Mouse (Mus musculus): Measurements from ENCODE around the gene Rsph6a.
A peak's percentile ranks its signal among the peaks of the same experiment; 100 is the strongest.
"Not testable (repeated sequence)": the region's sequence is repeated elsewhere in the genome, so short reads cannot be mapped to it uniquely, and the experiment has no call there.

The Rsph6a gene

DNA sequence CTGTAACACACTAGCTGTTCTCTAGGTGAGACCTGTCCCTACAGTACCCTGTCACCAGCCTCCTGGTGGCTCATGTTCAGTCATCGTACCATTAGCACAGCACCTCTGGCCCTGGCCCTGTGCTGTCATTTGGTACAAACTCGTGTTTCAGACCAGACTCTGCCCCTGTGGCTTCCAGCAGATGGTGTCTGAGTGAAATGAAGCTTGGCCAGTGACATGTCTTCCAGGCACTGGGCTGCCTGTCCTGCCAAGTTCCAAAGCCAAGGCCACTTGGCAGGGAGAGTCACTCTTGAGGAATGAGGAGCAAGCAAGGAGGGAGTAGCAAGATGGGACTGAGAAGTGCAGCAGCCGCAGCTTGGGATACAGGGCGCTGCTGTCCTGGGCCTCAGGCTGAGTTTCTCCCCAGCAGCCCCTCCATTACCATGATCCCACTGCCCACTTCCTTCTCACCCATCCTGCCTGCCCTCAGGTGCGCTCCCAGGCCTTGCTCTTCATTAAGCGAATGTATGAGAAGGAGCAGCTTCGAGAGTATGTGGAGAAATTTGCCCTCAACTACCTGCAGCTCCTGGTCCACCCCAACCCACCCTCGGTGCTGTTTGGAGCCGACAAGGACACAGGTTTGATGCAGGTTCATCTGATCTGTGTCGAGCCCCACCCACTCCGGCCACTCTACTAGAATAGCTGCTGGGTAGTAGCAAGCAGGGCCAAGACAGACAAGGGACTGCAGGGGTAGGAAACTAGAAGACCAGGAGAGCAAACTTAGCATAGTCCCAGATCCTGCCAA lies 8.0 kb upstream of the Rsph6a start:
- no peak for DNase-seq (ENCODE audit: low read depth, low spot score)

DNA sequence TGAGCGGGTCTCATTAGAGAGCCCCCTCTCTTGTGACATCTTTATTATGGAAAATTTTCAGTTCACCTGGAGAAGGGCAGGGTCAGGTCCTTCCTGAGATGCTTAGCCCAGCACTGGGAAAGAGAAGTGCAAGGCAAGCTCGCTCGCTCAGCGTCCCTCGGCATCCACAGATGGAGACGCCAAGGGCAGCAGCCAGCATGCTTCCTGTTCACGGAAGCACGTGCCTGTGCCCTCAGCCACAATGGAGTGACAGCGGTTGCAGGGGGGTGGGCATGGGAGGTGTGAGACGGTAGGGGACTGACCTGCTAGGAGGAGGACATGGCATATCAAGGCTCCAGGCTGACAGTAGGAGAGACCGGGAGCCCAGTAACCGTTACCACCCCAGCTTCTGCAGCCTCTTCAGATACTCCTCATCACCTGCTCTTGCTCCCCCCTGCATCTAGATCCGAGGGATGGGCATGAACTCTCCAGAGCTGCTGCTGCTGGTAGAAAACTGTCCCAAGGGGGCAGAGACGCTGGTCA lies 6.4 kb upstream of the Rsph6a start:
- no peak for DNase-seq (ENCODE audit: low read depth, low spot score)

DNA sequence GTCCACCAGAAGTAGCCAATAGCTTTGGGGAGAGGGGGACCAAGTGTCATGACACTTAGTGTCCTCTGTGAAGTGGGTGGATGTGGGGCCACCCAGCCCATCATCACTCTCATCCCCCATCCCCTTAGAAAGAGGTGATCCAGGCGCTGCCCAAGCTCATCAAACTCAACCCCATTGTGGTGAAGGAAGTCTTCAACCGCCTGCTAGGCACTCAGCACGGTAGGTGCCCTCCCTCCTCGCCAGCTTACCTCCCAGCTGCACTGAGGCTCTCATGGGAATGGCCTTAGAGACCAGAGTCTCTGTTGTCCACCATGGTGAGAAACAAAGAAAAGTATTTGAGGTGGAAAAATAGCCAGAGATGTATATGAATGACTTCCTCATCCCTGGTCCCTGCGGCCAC lies 5.2 kb upstream of the Rsph6a start:
- DNase-seq (ENCODE audit: low read depth, low spot score), result no peak

DNA sequence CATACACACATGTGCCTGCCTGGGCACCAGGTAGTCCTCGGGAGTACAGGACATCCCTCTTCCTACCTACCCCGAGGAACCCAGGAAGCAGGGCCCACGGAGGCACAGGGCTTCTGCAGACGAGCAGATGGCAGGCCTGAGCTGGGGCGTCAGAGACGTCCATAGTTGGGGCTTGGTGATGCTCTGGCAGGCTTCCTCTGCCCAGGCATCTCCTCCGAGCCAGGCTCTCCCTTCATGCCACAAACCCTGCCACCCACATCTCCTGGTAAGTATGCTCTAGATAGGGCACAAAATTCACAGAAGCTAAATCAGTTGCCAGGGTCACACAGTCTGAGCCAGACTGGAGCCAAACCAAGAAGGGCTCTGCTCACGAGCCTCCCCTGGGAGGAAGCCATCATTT lies 4.3 kb upstream of the Rsph6a start:
- no peak for DNase-seq (ENCODE audit: low read depth, low spot score)

DNA sequence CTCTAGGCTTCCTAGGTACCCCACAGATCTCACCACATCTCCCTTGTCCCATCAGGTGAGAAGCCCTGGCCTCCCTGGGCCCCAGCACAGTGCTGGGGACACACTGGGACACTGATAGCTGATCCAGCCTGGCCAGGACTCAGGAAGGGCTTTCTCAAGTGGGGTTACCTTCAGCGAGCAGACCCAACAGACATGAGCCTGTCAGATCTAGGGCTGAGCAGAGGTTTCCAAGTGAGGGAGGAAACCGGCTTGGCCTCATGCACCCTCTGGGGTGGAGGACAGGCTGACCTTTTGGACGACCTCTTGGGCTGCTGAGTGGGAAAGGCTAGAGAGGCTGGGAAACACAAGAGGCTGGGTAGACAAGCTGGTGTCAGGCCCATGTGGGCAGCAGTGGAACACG lies 3.3 kb upstream of the Rsph6a start:
- no peak for DNase-seq (ENCODE audit: low read depth, low spot score)

DNA sequence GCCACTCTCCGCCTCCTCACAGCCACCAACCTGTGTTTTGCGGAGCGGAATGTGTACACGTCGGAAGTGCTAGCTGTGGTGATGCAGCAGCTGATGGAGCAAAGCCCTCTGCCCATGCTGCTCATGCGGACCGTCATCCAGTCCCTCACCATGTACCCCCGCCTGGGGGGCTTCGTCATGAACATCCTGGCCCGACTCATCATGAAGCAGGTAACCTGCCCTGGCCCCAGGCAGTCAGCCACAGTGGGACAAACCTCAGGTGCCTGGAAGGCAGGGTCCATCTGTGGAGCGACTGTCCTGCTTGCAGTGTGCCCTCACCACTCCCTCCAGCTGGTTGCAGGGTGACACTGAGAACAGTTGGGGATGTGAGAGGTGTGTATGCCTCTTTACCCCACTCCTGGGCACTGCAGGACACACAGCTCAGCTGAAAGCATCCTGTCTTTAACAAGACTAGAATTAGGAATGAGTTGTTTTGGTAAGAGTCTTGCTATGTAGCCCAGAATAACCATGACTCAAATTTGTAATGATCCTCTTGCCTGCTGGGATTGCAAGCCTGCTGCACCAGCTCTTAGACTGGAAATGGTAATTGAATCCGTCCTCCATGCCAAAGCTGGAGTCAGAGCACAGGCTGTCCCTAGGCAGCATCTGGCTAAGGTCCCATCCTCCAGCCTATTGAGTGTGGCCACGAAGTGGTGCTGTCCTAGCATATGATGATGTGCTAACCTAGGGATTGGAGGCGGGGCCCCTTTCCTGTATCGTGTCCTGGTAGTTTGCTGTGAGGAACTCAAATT lies 1.9 kb upstream of the Rsph6a start:
- DNase-seq (ENCODE audit: low read depth, low spot score), result no peak

DNA sequence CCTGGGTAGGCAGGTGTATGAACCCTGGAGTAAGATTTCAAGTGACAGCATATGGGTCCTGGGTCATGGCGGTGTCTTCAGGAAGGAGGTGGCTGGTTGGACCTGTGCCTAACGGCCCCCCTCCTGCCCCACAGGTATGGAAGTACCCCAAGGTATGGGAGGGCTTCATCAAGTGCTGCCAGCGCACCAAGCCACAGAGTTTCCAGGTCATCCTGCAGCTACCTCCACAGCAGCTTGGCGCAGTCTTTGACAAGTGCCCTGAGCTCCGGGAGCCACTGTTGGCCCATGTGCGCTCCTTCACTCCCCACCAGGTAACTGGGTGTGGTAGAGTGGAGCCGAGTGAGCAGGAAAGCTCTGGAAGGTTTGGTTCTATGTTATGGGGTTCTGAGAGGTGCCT lies 1.4 kb upstream of the Rsph6a start:
- DNase-seq (ENCODE audit: low read depth, low spot score), result no peak

DNA sequence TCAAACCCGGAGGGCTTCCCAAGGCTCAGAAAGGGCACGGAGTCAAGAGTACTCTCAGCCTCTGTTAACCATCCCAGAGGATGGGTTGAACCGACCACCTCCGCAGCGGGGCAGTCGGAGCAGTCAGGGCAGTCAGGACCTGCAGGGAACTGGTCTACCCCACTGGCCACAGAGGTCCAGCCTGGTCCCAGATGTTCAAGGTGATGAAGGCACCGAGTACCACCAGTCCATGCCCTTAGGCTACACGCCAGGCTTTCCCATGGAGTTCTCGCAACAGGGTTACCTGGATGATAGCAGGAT lies 237 bp downstream of the Rsph6a start:
- DNase-seq (ENCODE audit: low read depth, low spot score), result no peak

DNA sequence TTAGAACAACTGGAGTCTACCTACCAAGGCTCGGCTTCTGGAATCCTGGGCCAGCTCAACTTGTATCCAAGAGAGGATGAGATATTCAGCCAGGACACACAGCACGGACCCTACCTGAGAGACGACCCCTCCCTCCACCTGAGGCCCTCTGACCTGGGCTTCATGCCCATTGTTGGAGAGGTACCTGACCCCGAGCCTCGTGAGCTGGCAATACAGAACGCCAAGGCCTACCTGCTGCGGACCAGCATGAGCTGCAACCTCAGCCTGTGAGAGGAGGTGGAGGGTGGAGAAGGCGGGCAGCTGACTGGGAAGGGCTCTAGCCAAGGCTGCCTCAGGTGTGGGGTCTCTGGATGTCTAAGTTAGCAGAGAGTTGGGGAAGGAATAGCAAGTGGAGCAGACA lies 618 bp downstream of the Rsph6a start:
- no peak for DNase-seq (ENCODE audit: low read depth, low spot score)

DNA sequence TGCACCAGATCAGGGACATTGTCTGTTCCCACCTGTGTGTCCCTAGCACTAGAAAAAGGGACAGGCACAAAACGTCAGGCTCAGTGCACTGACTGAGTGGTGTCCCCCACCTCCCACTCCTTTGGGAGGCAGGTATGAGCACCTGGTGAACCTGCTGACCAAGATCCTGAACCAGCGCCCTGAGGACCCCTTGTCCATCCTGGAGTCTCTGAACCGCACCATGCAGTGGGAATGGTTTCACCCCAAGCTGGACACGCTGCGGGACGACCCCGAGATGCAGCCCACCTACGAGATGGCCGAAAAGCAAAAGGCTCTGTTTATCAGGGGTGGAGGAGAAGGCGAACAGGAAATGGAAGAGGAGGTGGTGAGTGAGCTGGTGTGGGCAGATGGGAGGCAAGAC lies 2.9 kb downstream of the Rsph6a start:
- no peak for DNase-seq (ENCODE audit: low read depth, low spot score)

DNA sequence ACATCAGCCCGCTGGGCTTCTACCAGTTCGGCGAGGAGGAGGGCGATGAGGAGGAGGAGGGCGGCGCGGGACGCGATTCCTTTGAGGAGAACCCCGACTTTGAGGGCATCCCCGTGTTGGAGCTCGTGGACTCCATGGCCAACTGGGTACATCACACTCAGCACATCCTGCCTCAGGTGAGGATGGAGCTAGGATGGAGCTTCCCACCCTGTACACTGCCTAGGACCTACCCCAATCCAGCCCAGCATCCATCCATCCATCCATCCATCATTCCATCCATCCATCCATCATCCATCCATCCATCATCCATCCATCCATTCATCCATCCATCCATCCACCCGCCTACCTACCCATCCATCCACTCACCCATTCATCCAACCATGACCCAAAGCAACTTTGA lies 11.4 kb downstream of the Rsph6a start:
- no peak for DNase-seq (ENCODE audit: low read depth, low spot score)

DNA sequence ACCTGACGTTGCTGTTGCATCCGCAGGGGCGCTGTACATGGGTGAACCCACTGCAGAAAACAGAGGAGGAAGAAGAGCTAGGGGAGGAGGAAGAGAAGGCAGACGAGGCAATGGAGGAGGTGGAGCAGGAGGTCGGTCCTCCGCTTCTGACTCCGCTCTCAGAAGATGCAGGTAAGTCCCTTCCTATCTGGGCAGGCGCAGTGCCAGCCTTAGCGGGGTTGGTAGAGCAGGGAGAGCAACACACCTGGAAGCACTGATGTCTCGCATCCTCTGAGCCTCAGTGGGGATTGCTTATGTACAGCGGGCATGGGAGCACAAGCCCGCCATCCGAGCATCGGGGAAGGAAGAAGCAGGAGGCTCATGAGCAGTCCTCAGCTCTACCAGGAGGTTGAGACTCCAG lies 12.6 kb downstream of the Rsph6a start:
- no peak for DNase-seq (ENCODE audit: low read depth, low spot score)

DNA sequence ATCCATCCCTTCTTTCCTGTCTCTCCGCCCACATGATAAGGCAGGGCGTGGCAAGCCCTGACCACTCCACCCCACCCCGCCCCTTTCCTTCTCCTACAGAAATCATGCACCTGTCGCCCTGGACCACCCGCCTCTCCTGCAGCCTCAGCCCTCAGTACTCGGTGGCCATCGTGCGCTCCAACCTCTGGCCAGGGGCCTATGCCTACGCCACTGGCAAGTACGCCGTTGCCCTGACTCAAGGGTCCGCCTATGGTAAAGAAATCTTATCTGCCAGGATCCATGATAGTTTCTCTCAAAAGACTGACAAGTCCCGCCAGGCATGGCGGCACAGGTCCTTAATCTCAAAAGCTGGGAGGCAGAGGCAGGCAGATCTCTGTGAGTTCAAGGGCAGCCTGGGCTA lies 13.4 kb downstream of the Rsph6a start:
- no peak for DNase-seq (ENCODE audit: low read depth, low spot score)

DNA sequence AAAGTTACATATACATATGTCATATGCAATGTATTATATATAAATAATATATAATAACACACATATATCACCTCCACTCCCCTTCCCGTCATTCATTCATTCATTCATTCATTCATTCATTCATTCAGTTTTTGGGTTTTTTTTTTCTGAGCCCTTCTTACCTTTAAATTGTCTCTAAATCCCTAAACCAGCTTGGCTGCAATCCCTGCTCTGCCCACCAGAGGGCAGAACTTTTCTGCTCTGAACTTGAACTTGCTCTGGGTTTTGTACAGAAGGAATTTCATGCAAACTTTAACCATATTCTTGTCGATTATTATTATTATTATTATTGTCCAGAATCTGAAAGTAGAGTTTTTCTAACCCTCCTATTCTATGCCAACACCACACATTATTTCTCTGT lies 14.2 kb downstream of the Rsph6a start:
- peak; percentile 83 for DNase-seq (ENCODE audit: low read depth, low spot score)

DNA sequence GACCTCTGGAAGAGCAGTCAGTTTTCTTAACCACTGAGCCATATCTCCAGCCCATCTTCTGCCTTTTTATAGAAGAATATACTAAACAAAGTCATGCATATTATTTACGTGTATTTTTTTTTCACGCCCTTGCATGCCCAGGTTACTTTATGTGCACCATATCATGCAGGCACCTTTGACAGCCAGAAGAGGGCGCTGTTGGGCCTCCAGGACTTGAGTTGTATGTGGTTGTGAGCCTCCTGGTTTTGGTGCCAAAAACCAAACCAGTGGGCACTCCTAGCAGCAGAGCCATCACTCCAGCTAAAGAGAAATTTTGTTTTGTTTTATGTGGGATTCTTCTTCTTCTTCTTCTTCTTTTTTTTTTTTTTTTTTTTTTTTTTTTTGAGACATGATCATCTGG lies 15.0 kb downstream of the Rsph6a start:
- DNase-seq (ENCODE audit: low read depth, low spot score), result peak; percentile 66

DNA sequence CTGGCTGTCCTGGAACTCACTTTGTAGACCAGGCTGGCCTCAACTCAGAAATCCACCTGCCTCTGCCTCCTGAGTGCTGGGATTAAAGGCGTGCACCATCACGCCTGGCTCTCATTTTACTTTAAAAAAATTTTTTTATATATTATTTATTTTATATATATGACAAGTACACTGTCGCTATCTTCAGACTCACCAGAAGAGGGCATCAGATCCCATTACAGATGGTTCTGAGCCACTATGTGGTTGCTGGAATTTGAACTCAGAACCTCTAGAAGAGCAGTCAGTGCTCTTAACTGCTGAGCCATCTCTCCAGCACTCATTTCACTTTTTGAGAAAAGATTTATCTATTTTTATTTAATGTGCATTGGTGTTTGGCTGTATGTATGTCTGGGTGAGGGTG lies 16.5 kb downstream of the Rsph6a start:
- not testable (repeated sequence) for DNase-seq (ENCODE audit: low read depth, low spot score)

DNA sequence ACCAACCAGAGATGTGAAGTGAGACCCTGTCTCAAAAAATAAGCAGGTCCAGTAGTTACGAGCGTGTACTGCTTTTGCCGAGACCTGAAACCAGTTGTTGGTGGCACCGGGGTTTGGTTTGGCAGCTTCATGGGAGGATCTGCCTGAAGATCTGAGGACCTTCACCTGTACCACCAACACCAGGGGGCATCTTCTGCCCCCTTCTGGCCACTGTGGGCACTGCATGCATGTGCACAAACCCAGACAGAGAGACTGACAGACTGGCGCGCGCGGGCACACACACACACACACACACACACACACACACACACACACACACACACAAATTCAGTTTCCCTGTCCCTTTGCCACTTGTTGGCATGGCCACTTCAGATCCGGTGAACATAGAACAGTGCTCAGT lies 19.0 kb downstream of the Rsph6a start:
- DNase-seq (ENCODE audit: low read depth, low spot score), result peak; percentile 85

DNA sequence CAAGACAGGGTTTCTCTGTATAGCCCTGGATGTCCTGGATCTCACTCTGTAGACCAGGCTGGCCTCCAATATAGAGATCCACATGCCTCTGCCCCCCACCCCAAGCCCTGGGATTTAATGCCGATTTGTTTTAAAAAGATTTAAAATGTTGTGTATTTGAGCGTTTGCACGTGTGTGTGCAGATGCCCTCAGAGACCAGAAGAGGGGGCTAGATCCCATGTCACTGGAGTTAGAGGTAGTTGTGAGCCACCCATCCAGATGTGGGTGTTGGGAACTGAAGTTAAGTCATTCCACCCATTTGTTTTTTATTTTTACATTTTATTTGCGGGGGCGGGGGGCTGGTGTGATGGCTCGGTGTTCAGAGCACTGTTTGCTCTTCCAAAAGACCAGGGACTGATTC lies 20.0 kb downstream of the Rsph6a start:
- DNase-seq (ENCODE audit: low read depth, low spot score), result peak; percentile 67

DNA sequence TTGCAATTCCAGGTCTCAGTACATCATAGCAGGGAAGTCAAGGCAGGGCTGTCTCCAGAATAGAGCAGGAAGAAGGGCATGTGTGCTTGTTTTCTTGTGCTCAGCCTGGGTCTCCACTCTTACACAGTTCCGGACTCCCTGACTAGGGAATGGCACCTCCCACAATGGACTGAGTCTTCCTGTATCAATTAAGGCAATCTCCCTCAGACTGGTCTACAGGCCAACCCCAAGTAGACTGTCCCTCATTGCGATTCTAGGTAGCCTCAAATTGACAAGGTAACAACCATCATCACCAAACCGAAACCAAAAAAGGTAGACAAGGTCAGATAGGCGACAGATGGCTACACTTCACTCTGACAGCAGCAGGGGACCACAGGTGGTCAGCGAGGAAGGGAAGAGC lies 20.7 kb downstream of the Rsph6a start:
- DNase-seq (ENCODE audit: low read depth, low spot score), result no peak

DNA sequence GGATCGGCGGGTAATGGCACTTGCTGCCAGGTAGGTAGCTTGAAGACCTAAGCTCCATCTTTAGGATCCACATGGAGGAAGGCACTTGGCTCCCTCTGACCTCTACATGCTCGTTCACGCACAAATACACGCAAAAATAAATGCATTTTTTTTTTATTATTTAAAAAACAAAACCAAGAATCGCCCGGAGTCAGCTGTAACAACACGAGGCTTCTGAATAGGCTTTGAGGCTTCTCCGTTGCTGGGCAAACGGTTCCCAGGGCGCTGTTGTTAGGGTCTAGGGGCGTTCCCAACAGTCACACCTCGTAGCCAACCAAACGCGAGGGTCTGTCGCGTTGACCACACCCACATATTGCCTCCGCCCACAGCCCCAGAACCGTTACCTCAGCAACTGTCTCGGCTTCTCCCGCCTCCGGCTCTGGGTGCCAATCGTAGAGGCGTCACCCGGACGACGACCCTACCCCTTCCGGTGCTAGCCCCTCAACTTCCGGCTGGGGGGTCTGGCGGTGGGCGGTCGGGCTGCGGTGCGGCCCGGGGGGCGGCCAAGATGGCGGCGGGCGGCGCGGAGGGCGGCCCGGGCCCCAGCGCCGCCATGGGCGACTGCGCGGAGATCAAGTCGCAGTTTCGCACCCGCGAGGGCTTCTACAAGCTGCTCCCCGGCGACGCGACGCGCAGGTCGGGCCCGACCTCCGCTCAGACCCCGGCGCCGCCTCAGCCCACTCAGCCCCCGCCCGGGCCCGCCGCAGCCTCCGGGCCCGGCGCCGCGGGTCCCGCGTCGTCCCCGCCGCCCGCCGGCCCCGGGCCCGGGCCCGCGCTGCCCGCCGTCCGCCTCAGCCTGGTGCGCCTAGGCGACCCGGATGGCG lies 21.5 kb downstream of the Rsph6a start, which contains the start of gene Dmwd:
Gene Dmwd, plus strand, starts transcription at position 505 of the 863 bp plus-strand sequence.
- peak; percentile 99 for DNase-seq (ENCODE audit: low read depth, low spot score)

DNA sequence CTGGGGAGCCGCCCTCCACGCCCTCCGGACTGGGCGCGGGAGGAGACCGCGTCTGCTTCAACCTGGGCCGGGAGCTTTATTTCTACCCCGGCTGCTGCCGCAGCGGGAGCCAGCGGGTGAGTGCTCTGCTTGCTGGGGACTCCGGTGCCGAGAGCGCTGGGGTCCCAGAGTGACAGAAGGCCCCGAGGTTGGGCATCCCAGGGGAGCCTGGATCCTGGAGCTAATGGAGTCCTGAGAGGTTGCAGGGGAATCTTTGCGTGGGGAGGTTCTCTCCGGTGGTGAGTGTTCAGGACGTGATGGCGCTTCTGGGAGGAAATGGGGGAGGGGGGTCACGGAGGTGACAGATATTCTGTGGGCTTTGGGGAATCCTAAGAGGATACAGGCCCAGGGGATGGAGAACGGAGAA lies 22.1 kb downstream of the Rsph6a start:
- DNase-seq (ENCODE audit: low read depth, low spot score), result peak; percentile 52

DNA sequence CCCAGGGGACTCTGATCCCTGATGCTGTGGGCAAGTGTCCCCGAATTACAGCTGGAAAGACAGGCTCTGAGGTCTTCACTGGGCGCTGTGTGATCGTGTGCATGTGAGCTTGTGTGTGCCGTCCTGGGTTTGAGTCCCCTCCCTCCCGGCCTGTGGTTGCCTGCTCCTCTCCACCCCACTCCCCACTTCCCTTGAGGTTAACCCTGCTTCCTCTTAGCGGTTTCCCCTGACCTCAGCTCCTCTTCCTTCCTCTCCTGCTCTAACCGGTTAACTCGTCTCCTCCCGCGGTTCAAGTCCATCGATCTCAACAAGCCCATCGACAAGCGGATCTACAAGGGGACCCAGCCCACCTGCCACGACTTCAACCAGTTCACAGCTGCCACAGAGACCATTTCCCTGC lies 23.3 kb downstream of the Rsph6a start:
- DNase-seq (ENCODE audit: low read depth, low spot score), result no peak
